Mouse (Mus musculus) right cerebral cortex, postnatal 10 days (tissue): ENCODE measurements around the gene Tlr7.
"Not testable (repeated sequence)": the region's sequence is repeated elsewhere in the genome, so short reads cannot be mapped to it uniquely, and the experiment has no call there.

Experiments
- DNase-seq, 2 experiments: peaks; one replicate each; pipeline ENCODE4 v3.0.0; 2021; ENCODE audit warnings: low spot score in 2 of 2

Gene Tlr7

DNA sequence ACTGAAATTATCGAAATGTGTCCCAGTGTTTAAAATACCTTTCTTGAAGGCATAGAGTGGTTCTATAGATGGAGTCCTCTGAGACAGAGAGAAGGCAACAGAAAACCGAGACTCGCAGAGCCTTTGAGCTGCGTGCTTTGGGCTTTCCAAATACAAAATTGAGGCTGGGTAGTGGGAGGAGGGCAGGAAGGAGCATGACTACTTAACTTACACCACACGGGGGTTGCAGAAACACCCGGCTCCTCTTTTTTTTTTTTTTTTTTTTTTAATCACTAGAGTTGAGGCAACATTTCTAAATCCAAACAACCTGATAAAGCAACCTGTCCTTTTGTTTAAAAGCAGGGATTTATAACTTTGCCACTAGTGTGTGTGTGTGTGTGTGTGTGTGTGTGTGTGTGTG, at the start of gene Tlr7:
TSS of gene Tlr7 (minus strand) at position 160 of the 400 bp plus-strand sequence.
- no peak for DNase-seq

DNA sequence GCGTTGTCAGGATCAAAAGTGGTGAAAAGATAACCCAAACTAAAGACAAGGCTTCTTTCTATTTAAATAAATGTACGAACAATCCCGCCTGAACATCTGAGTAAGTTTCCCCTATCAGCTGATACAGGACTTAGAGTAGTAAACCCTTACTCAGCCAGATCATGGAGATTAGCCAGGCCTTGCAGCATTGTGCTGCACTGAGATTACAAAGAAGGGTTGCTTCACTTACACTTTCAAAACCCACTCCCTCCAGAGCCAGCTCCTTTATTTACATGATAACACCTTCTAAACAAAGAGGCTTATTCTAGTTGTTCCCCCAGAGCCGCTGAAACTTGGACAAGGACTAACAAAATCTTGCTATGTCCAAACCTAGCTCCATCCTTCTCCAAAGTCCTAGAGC, 49.7 kb upstream of the Tlr7 start:
- no peak for DNase-seq

DNA sequence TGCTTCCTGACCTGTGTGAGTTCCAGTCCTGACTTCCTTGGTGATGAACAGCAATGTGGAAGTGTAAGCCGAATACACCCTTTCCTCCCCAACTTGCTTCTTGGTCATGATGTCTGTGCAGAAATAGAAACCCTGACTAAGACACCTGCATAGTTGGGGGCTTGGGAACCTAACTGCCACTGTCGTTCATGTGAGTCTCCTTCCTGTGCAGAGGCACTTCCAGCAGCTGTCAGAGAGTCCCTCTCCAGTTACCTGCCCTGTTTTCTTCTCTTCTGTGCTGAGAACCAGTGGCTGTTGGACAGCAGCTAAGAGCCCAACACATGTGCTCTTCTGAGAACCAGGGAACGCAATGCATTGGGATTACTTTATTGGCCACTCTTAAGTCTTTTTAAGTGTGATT, 30.9 kb upstream of the Tlr7 start:
- DNase-seq = not testable (repeated sequence)

DNA sequence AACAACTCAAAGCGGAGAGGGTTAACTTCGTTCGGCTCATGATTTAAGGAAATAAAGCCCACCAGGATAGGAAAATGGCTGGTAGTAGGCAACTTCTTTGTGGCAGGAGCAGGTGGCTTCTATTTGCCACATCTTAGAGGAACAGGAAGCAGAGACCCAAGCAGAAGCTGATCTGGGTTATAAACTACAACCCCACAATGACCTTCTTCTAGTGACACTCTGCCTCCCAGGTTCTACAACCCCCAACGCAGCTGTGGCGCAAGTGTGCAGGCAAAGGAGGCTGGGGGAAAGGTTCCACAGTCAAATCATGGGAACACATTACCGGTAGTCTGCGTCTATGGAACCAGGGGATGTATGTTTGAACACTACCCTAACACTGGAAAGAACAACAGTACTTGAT, 29.3 kb upstream of the Tlr7 start:
- no peak for DNase-seq

DNA sequence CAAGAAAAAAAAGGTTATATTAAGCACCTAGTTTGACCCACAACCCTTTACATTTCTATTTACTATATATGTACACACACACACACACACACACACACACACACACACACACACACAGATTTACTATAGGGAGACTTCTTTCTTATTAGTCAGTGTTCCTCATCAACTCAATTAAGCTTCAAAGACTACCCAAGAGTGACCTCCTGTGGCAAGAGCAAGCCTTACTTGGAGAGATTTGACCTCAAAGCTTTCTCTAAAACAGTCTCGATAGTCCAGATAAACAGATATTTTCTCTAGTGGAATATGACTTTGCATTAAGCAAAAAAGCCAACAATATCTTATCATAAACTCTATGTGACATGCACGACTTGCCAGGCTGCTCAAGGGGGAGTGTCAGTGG, 27.1 kb upstream of the Tlr7 start:
- DNase-seq = no peak

DNA sequence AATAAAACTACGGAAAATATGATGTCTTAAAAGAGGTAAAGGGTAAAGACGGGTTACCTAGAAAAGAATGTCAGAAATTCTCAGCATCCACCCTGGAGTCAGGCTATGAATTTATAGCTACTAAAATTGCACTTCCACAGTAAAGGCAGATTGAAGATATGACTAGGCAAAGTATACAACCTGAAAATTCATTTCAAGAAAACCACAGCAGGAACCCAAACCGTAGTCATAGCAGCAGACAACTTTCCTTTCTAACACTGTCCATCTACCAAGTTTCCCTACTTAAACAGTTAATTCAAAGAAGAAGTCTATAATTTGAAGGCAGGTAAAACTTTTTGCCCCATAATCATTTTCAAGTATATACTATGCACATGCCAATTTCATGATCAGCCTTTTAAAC, 25.6 kb upstream of the Tlr7 start:
- no peak for DNase-seq

DNA sequence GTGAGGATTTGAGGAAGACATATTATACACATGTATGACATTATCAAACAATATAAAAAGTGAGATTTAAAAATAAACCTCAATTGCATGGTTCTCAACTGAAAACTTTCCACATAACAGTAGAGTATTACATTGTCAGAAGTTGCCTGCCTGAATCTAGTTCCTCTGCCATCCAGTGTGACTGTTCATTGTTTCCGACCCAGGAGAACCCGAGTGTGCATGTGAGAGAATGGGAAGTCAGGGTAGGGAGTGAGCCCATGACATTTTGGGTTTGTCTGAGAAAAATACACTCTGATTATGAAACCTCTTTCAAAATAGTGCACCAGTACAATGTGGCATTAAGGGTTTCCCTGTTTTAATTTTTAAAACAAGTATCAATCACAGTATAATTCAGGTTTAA, 23.3 kb upstream of the Tlr7 start:
- no peak for DNase-seq

DNA sequence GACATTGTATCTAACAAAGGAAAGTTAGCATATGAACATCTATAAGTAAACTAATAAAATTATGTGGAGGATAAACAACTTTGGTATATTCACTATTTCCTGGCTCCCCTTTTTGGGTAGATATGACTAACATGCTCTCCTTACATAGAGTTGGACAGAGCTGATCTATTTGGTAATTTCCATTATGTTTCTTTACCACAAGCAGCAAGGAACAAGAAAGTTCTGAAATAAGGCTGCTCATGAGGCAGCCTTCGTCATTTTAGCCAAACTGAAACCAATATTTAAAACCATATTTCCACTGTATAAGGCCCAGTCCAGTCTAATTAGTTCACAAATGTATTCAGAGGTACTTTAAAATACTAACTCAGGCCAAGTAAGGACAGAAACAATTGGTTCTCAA, 16.1 kb upstream of the Tlr7 start:
- no peak for DNase-seq

DNA sequence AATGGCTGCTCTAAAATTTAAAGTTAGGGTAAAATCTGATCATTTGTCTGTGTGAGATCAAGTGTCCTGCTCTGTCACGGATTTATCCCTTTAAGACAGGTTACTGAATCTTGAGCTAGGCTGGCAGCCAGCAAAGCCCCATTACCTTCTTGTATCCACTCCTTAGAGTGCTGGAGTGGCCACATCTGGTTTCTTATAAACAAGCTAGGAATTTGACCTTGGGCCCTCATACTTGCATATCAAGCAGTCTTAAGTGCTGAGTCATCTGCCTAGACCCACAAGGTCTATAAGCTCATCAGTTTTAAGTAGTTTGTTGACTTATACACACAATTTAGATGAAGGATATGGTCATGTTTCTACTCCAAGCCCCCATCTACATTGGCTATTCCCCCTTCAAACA, 14.0 kb upstream of the Tlr7 start:
- no peak for DNase-seq

DNA sequence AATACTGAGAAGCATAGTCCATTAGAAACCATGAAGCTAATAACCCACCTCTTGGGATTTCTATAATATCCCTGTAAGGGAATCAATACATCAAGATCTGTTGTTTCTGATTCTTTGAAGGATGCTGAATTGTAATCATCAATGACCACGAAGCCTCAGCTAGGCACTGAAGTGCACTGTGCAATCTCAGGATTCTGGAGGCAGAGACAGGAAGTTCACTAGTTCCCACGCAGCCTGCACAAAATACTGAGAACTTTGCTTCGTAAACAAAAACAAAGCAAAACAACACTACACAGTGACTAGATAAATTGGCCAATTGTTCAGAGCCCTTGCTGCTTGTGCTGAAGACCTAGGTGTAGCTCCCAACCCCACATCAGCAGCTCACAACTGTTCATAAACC, 11.5 kb upstream of the Tlr7 start:
- DNase-seq = no peak

DNA sequence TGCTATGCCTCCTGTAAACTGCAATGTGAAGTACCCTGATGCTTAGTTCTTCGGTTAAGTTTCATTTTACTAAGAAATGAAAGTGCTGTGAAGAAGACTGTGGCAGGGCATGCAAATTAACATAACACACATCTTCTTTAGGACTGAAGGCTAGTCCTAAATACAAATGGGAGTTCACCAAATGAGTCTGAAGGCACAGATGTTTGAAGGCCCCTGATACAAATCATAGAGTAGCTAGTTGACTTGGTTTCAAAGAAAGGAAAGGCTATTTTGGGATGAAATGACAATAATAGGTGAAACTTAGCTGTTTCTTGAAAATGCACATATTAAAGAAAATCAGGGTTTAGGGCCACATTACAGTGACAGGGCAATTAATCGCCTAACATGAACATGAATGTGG, 9.8 kb upstream of the Tlr7 start:
- no peak for DNase-seq

DNA sequence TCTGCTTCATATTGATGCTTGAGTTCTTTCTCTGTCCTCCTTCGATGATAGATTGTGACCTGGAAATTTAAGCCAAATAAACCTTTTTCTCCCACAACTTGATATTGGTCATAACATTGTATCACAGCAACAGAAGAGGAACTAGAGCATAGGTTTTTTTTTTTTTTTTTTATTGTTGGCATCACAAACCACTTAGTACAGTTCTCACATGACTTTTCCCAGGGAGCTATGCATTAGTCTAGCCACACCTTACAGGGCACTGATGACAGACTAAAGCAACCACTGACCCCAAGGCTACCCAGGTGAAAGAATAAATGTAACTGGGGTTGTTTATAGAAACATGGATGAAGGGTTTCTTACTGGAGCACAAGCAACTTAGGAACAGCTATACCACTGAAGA, 7.6 kb upstream of the Tlr7 start:
- DNase-seq = no peak

DNA sequence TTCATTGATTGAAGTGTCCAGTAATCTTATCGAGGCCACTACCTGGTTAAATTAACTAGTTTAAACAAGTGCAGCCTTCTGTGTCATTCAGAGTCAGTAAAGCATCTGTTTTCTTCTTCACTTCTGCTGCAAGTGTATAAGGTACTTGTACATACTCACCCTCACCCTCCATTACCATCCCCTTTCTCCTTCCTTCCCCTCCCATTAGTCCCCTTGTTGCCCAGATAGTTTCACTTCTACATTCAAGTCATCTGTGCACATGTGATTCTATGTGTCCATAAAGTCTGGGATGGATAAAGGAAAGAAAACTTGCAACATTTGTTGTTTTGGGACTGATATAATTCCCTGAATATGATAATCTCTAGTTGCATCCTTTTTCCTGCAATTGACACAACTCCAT, 4.2 kb upstream of the Tlr7 start:
- DNase-seq = no peak

DNA sequence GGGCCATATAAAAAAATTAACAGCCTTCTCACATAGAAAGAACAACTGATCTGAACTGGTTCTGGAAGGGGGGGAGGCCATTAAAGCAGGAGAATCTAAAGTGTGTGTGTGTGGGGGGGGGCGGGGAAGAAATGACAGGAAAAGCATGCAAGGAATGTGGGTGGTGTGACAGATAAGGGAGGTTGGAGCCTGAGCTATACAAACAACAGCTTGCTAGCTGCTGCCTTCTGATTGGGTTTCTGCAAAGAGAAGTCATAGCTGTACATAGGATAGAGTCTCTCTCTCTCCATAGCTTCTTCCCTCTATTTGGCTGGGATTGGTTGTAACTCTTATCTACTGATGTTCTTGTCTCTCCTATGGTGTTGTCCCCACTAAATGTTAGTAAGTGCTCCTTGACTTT, 2.2 kb upstream of the Tlr7 start:
- DNase-seq = no peak

DNA sequence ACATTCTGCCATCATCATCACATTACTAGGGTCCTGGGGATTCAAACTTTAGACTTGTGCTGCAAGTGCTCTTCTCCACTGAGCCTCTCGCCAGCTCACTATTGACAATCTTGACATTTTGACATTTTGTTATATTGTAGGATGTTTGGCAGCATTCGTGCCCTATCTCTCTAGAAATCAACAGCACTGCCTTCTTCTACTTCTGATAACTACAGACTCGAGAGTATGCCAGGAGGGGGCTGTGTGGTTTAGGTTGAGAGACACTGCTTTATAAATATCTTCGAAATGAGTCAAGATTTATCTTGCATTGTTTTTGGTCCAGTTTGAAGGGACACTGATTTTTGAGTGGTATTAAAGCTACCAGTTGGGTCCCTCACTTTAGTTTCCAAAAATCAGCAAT, 635 bp upstream of the Tlr7 start:
- no peak for DNase-seq

DNA sequence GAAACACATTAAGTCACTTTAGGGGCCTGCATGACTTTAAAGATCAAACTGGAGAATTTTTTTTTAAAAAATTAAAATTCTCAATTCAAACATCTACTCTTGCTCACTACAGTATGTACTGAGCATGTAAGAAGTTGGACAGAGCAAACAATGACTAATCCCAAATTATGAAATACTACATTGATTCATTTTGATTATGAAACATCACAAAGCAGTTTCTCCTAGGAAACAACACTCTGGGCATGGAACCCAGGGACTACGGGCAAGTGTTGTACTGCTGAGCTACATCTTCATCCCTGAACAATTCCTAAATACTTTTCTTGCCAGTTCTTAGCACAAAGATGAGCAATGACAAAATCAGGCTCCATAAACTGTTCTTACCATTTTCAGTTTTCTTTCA, 738 bp downstream of the Tlr7 start:
- no peak for DNase-seq

DNA sequence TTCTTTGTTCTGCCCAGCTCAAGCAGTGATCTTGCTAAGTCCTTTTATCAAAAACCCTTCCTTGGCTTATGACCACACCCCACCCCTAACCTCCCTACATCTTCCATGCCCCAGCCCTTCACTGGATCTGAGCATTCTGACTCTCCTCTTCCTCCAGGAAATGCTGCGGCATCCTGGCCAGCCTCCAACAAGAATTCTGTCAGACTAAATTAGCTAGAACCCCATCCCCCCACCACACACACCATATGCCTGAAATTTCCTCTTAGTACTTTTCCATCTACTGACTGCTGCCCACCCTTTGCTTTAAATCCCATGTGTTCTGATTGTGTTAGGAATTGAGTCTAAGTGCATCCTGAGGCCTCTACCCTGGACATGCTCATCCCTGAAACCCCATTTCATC, 1.3 kb downstream of the Tlr7 start:
- DNase-seq = peak; percentile 52 to 59

DNA sequence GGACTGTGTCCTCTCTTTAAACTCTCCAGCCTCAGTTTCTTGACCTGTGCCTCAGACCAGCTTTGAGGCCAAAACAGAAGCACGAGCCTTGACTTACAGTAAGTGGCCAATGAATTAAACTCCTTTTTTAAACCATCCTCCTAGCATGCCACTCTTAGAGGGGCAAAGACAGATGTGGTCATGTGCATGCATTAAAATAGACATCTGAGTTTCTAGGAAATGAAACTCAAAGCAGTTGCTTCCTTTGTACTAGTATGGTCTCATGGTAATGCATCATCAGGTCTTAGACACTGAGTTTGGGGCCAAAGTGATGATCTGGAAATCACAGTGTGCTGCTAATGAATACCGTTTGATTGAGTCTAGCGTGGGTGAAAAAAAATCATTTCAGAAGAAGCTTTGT, 1.8 kb downstream of the Tlr7 start:
- no peak for DNase-seq

DNA sequence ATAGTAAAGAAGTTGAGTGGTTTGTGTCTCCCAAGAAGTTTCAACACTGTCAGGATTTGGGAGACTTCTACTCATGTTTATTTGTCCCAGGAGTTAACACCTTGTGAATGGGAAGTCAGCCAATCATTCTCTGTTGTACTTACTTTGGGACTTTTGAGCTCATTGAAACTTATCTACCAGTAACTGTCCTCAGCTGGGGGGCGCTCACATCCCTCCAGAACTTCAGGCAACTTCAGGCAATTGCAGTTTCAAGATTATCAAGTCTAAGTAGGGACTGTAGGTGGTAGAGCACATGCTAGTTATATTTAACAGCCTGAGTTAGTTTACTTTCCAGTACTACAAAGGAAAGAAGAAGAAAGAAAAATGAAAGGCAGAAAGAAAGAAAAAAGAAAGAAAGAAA, 6.6 kb downstream of the Tlr7 start:
- DNase-seq = no peak

DNA sequence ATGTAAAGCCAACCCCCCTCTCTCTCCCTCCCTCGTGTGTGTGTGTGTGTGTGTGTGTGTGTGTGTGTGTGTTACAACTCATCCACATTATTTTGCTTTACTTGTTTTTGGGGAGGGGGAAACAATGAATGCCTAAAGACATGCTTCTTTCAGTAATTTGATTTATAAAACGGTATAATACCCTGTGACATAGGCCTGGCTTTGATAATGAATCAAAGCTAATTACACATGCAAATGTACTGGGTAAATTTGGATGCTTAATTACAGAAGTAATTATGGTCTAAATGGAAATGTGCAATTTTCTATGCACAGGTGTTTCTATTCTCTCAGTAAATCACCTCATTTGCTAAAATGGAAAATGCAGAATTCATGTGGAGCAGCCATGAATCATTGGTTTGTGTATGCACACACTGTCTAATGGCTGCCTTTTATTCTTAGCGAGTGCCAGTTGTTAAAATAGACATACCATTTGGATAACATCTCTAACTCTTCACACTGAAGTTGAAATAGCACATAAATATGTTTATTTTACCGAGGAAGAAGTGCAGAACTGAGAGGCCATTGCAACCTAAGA, 9.0 kb downstream of the Tlr7 start:
- DNase-seq = no peak

DNA sequence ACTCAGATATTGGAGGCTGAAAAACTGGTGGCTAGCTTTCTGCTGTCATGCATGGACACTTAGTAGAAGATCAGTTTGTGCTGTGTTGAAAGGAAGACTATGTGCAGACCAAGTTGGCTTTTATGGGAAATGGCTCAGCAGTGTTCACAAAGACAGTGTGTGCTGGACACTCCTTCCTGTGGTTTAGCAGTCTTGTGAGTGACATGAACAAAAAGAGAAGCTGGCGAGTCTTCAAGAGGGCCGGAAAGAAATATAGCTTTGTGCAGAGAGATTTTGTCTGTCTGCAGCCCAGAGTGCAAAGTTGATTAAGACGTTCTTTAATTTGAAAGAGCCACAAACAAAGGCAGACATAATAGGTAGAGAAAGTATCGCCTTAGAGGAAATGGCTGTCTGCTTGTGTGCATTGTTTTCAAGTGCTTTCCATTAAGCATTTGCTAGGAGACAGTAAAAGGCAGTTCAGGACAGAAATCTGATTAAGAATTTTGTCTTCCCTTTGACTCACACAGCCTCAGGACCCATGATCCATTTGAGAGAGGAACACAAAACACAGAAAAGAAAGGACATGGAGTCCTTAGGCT, 11.4 kb downstream of the Tlr7 start:
- peak in 1 of 2 experiments; percentile 28 for DNase-seq

DNA sequence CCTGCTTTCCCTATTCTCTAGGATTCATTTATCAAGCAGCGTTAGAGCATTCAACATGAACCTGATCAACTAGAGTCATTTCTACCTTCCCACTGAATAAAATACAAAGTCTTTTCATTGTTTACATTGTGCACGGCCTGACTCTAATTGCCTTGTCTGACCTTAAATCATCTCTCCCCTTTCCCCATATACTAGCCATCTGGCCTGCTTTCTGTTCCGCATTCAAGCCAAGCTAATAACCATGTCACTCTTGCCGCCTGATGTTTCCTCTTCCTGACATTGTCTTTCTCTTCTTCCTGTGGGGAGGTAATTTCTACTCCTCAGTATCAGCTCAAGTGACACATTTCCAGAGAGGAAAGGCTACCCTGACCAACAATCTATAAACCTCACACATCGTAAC, 14.6 kb downstream of the Tlr7 start:
- no peak for DNase-seq

DNA sequence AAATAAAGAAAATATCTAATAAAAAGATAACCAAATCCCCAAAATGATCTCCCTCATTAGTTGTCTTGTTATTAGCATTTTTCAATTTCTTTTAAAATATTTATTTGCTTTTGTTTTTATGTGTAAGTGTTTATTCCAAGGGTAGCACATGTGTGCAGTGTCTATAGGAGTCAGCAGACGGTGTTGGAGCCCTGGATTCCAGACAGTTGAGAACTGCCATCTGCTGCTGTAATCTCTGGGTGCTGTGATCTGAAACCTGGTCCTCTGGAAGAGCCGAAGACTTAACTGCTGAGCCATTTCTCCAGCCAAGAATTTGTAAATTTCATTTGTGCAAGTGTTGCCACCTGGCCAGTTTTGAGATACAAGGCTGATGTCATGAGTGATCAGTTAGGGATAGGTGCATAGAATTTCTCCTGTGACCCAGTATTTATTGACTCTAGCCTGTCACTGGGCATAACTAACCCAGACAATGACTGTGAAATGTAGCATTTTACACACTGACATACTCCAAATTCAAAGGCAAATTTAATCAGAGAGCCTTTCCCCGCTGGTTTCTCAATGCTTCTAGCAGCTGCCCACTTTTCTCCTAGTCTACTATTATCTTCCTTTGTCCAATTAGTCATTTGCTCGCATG, 15.1 kb downstream of the Tlr7 start:
- no peak for DNase-seq

DNA sequence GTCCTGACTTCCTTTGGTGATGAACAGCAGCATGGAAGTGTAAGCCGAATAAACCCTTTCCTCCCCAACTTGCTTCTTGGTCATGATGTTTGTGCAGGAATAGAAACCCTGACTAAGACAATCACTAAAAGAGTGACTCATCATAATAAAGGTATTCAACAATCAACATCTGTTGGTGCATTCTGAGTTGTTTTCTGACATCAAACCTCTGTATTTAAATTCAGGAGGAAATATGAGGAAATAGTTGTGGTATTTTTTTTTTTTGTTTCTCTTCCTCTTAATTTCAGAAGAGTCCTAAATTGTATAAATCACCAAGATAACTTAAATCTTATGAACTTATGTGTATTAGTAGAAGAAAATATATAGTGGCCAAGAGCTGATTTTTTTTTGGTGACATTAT, 28.3 kb downstream of the Tlr7 start:
- not testable (repeated sequence) for DNase-seq
